Mouse (Mus musculus): Measurements from ENCODE around the gene Wtip. TPM values are rescaled to one million over a fixed set of nuclear protein-coding genes. Genes with fewer than 3 reads are reported as not detected.

Gene Wtip
- total RNA-seq (2023): under 1 TPM in 1 of 2 experiments, not detected in 1; 0.26 TPM

GRCm38 (mm10) chr7:34133117-34133762 lies at the start of gene Wtip:
TSS of gene Wtip (minus strand) at chr7:34133268.

DNA sequence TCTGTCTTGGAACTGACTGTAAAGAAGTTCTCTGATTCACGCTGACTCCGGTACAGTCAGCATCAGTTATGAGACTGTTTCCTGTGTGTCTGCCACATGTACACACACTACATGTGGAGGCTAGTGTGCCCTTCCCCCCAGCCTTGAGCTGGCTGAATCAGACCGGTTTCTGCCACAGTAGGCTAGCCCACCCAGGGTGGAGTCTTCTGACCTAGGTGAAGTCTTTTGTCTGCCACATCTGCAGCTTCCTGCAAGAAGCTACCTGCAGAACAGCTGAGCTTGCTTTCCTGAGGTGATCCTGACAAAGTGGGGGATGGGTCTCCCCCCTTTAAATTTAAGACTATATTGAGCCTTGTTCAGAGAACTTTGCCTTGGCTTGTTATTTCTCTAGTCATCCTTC lies 36.4 kb upstream of the Wtip start, which contains the start of gene Uba2:
TSS of gene Uba2 (minus strand) at position 146 of the 400 bp plus-strand sequence.

DNA sequence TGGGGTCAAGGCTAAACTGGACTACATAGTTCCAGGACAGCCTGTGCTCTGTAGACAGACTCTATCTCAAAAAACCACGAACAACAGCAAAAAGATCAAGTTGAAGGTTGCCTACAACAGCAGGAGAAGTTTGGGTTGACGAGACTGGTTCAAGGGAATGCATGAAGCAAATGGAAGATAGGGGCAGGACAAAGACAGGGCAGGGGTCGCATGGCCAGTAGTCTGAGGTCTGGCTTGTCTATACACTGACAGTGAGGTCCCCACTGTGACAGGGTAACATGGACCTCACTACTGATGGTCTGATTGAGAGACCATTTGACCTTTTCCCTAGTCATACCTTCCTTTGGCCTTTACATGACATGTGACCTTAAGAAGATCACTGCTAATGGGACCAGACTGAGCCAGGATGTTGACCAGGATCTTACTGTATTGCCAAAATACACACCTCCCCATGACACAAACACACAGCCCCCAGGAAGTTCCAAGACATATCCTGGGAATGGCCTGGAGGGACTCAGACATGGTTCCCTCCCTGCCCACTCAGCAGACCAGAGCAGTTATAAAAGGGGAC lies 38.1 kb downstream of the Wtip start, which contains the start of gene Scgb1b30:
TSS of gene Scgb1b30 (plus strand) at position 521 of the 571 bp plus-strand sequence.

Other genes with a start within 250 kb of the Wtip start
- not detected for gene Scgb2b26, start 188.2 kb downstream of the Wtip start, total RNA-seq (2023)
- gene Scgb2b27, start 119.3 kb downstream of the Wtip start, total RNA-seq (2023): not detected
- not detected for gene Scgb1b27, start 111.8 kb downstream of the Wtip start, total RNA-seq (2023)
- gene Scgb1b30, start 37.8 kb downstream of the Wtip start, total RNA-seq (2023): not detected
- 10 to 100 TPM; 67.6 to 70.9 TPM for gene Uba2, start 36.3 kb upstream of the Wtip start, total RNA-seq (2023)
- 10 to 100 TPM; 13.6 to 17.8 TPM for gene Pdcd2l, start 63.4 kb upstream of the Wtip start, total RNA-seq (2023)
- gene Gpi1, start 97.1 kb upstream of the Wtip start, total RNA-seq (2023): 100 to 1,000 TPM; 719 to 822 TPM
- gene Gm6096, start 117.8 kb upstream of the Wtip start, total RNA-seq (2023): not detected
- gene 4931406P16Rik, start 180.3 kb upstream of the Wtip start, total RNA-seq (2023): 10 to 100 TPM; 16.1 to 17.6 TPM

Data from neutrophil, adult 83 days (primary cell).